Mouse (Mus musculus): Measurements from ENCODE around the gene Ccdc181. TPM values are rescaled to one million over a fixed set of nuclear protein-coding genes. Genes with fewer than 3 reads are reported as not detected.

Ccdc181 gene
- total and polyA plus RNA-seq, 3 experiments: 11.0 to 15.8 TPM; not detected in 1

DNA sequence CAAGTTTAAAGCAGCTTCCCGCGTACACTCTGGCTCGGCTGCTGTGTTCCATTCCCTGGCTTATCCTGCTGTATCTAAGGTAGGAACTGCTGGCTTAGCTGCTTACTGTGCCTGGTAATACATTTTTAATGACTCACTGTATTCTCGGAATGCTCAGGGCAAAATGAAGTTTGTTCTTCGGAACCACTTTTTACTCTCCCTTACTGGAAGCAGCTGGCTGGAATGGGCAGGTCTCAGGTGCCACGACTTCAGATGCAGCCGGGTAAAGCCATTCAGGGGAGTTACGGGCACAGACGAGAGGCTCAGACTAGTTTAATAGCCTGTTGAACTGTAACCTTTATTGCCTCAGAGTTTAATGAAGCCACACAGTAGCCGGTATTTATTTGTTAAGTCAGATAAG, 46.0 kb downstream of the Ccdc181 start:
- Histone ChIP-seq H3K4me1 (ENCODE audit: control insufficient read depth in 1 of 2, insufficient read depth in 2 of 2, low read length in 2 of 2) (peaks cover 0 to 6% of the 10 kb centered on the region in 2 experiments; a peak in 3 of 4 replicates), H3K9me3 (replicated peaks; ENCODE audit: insufficient read depth, low read length) (no peaks in the 10 kb centered on the region), H3K27me3 (ENCODE audit: control insufficient read depth in 1 of 2, insufficient read depth in 2 of 2, low read length in 2 of 2) (no peaks in the 10 kb centered on the region), H3K27ac (ENCODE audit: control insufficient read depth, low read depth, low read length) (no peak overlapping the region), H3K4me3 (ENCODE audit: control insufficient read depth in 1 of 2, insufficient read depth in 1 of 2, low read depth in 2 of 2, low read length in 2 of 2) (no peak overlapping the region), H3K36me3 (ENCODE audit: control insufficient read depth in 1 of 2, insufficient read depth in 2 of 2, low read length in 2 of 2) (peaks cover 0 to 5% of the 10 kb centered on the region in 2 experiments; a peak in 2 of 4 replicates), H3K79me2 (ENCODE audit: control insufficient read depth, insufficient read depth, low read length, poor library complexity) (no peaks in the 10 kb centered on the region), H3K9ac (ENCODE audit: control insufficient read depth, low read depth, low read length, poor library complexity, severe bottlenecking) (no peak overlapping the region)
- no peak for DNase-seq (ENCODE audit: low read depth, low spot score)
- TF ChIP-seq BHLHE40 (IDR thresholded peaks at IDR 0.05; ENCODE audit: borderline replicate concordance, low read depth, low read length) (no peak), MXI1 (IDR thresholded peaks at IDR 0.05; ENCODE audit: low read depth, low read length) (no peak), E2F4 (IDR thresholded peaks at IDR 0.05; ENCODE audit: borderline replicate concordance, low read depth, low read length) (no peak), MAZ (IDR thresholded peaks at IDR 0.05; ENCODE audit: low read depth, low read length) (no peak), MEF2A (IDR thresholded peaks at IDR 0.05; ENCODE audit: extremely low read depth, insufficient replicate concordance, low read depth, low read length, poor library complexity, severe bottlenecking) (no peak), MAFK (IDR thresholded peaks at IDR 0.05; ENCODE audit: borderline replicate concordance, low read depth, low read length) (no peak), NELFE (IDR thresholded peaks at IDR 0.05; ENCODE audit: low read depth, low read length) (no peak), GATA1 (IDR thresholded peaks at IDR 0.05; ENCODE audit: low read depth, low read length) (no peak), POLR2AphosphoS2 (IDR thresholded peaks at IDR 0.05; ENCODE audit: low read length) (no peak)

GRCm38 (mm10) chr1:164322987-164323650, 47.7 kb downstream of the Ccdc181 start:
- H3K4me3 ChIP-seq (ENCODE audit: control insufficient read depth in 1 of 2, insufficient read depth in 1 of 2, low read depth in 2 of 2, low read length in 2 of 2): no peak overlapping the region
- peaks cover 0 to 6% of the 10 kb centered on the region in 2 experiments; a peak in 3 of 4 replicates for H3K4me1 ChIP-seq (ENCODE audit: control insufficient read depth in 1 of 2, insufficient read depth in 2 of 2, low read length in 2 of 2)
- no peaks in the 10 kb centered on the region for H3K9me3 ChIP-seq (replicated peaks; ENCODE audit: insufficient read depth, low read length)
- no peak overlapping the region for H3K9ac ChIP-seq (ENCODE audit: control insufficient read depth, low read depth, low read length, poor library complexity, severe bottlenecking)
- H3K27me3 ChIP-seq (ENCODE audit: control insufficient read depth in 1 of 2, insufficient read depth in 2 of 2, low read length in 2 of 2): no peaks in the 10 kb centered on the region
- no peak for TF ChIP-seq CTCF (IDR thresholded peaks at IDR 0.05 in 2 of 3, conservative IDR thresholded peaks at IDR 0.05 in 1 of 3; ENCODE audit: control insufficient read depth in 1 of 3, insufficient read depth in 1 of 3, low read depth in 2 of 3, low read length in 3 of 3, poor library complexity in 1 of 3, severe bottlenecking in 1 of 3)
- no peak for TF ChIP-seq ETS1 (IDR thresholded peaks at IDR 0.05; ENCODE audit: low read depth, low read length)
- no peak for TF ChIP-seq RAD21 (IDR thresholded peaks at IDR 0.05; ENCODE audit: low read depth, low read length)
- no peak for TF ChIP-seq MAZ (IDR thresholded peaks at IDR 0.05; ENCODE audit: low read depth, low read length)
- TF ChIP-seq MAFK (IDR thresholded peaks at IDR 0.05; ENCODE audit: borderline replicate concordance, low read depth, low read length): no peak
- no peak for TF ChIP-seq GATA1 (IDR thresholded peaks at IDR 0.05; ENCODE audit: low read depth, low read length)
- TF ChIP-seq TAL1 (IDR thresholded peaks at IDR 0.05; ENCODE audit: low read length): no peak
- TF ChIP-seq EP300 (IDR thresholded peaks at IDR 0.05; ENCODE audit: low read depth in 1 of 2, low read length in 2 of 2): no peak
- TF ChIP-seq USF1 (IDR thresholded peaks at IDR 0.05; ENCODE audit: low read depth, low read length): no peak
- TF ChIP-seq USF2 (IDR thresholded peaks at IDR 0.05; ENCODE audit: borderline replicate concordance in 1 of 2, insufficient read depth in 1 of 2, low read depth in 1 of 2, low read length in 2 of 2): no peak
- no peak for TF ChIP-seq CHD2 (IDR thresholded peaks at IDR 0.05; ENCODE audit: low read length)
- TF ChIP-seq MXI1 (IDR thresholded peaks at IDR 0.05; ENCODE audit: low read depth, low read length): no peak
- TF ChIP-seq ZMIZ1 (IDR thresholded peaks at IDR 0.05; ENCODE audit: low read depth, low read length): no peak
- no peak for TF ChIP-seq CHD1 (IDR thresholded peaks at IDR 0.05; ENCODE audit: low read depth, low read length)
- no peak for TF ChIP-seq POLR2AphosphoS5 (IDR thresholded peaks at IDR 0.05; ENCODE audit: borderline replicate concordance, low read depth, low read length)
- no peak overlapping the region for H3K27ac ChIP-seq (ENCODE audit: control insufficient read depth, low read depth, low read length)
- no peak for DNase-seq (ENCODE audit: low read depth, low spot score)
- no peaks in the 10 kb centered on the region for H3K79me2 ChIP-seq (ENCODE audit: control insufficient read depth, insufficient read depth, low read length, poor library complexity)
- peaks cover 0 to 5% of the 10 kb centered on the region in 2 experiments; a peak in 2 of 4 replicates for H3K36me3 ChIP-seq (ENCODE audit: control insufficient read depth in 1 of 2, insufficient read depth in 2 of 2, low read length in 2 of 2)

All from MEL (cell line).